Mouse (Mus musculus) small intestine, adult 2 months (tissue): ENCODE data around the gene Anks1. TPM values are rescaled to one million over a fixed set of nuclear protein-coding genes. Genes with fewer than 3 reads are reported as not detected.

Source experiments
- H3K27ac ChIP-seq: fragments of 200-500 bp; 2 replicates; pipeline ENCODE4 v1.5.1; 2012; ENCODE audit warnings: low read depth, low read length, control low read depth, inconsistent platforms; ENCODE audit not compliant: insufficient read depth
- H3K27me3 ChIP-seq: fragments of 200-500 bp; 2 replicates; pipeline ENCODE4 v1.6.1; 2012; ENCODE audit warnings: mild to moderate bottlenecking, moderate library complexity, low read length, inconsistent platforms; ENCODE audit not compliant: control insufficient read depth, insufficient read depth
- H3K36me3 ChIP-seq: fragments of 200-500 bp; 2 replicates; pipeline ENCODE4 v1.6.1; 2012; ENCODE audit warnings: mild to moderate bottlenecking, low read length, control low read depth, inconsistent platforms; ENCODE audit not compliant: control insufficient read depth, insufficient read depth
- H3K4me1 ChIP-seq: fragments of 200-500 bp; 2 replicates; pipeline ENCODE4 v1.6.1; 2012; ENCODE audit warnings: low read length, inconsistent platforms, mixed read lengths; ENCODE audit not compliant: control insufficient read depth, insufficient read depth, insufficient read length
- H3K4me3 ChIP-seq: fragments of 200-500 bp; 2 replicates; pipeline ENCODE4 v1.5.1; 2012; ENCODE audit warnings: low read depth, mild to moderate bottlenecking, control low read depth, inconsistent platforms, low read length, moderate library complexity
- CTCF ChIP-seq: fragments of 200-500 bp; IDR thresholded peaks from 2 replicates; pipeline ENCODE4 v1.5.1; 2012; ENCODE audit warnings: low read depth, mild to moderate bottlenecking, control low read depth, inconsistent platforms, low read length, moderate library complexity, mixed read lengths; ENCODE audit not compliant: insufficient replicate concordance, insufficient read length; ENCODE audit errors: extremely low read depth
- POLR2A ChIP-seq: fragments of 200-500 bp; IDR thresholded peaks from 2 replicates; pipeline ENCODE4 v1.6.1; 2012; ENCODE audit warnings: low read depth, mild to moderate bottlenecking, control low read depth, inconsistent platforms, low read length, moderate library complexity
- WGBS: fragments of 180-500 bp; shearing (Covaris S2); methylation state at CpG from one replicate; pipeline ENCODE4 v1.1.7; 2018; 5-methylcytosine and 5-hydroxymethylcytosine counted together
- polyA plus RNA-seq: library from polyadenylated mRNA; depleted of rRNA; stranded (reverse); fragments of >200 nt; gene quantifications from 2 replicates; pipeline ENCODE4 v1.2.3, GENCODE M21; 2012

Anks1 gene
- polyA plus RNA-seq, 1 experiment, result 28.2 TPM

DNA sequence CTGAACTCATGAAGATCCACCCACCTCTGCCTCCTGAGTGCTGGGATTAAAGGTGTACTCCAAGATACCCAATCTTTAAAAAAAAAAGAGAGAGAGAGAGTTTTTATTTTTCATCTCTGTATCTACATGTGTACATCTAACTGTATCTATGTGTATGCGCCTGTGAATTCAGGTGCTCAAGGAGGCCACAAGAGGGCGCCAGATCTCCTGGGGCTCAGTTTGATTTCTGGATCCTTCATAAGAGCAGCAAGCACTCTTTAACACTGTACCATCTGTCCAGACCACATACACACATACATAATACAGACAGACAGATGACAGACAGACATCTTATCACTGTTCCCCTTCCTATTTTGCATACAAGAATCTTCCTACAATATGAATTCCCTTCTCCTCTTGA lies 183.2 kb downstream of the Anks1 start:
- H3K27ac ChIP-seq, result no peak overlapping the region
- TF ChIP-seq POLR2A, result no peak
- TF ChIP-seq CTCF, result peak; percentile 49; the same call in 1 of the 2 replicates
- H3K4me3 ChIP-seq, result no peak overlapping the region
- no peaks in the 10 kb centered on the region for H3K36me3 ChIP-seq
- no peaks in the 10 kb centered on the region for H3K4me1 ChIP-seq
- WGBS, result 93% methylated on average over 2 of the region's 2 CpGs
- H3K27me3 ChIP-seq, result no peaks in the 10 kb centered on the region

DNA sequence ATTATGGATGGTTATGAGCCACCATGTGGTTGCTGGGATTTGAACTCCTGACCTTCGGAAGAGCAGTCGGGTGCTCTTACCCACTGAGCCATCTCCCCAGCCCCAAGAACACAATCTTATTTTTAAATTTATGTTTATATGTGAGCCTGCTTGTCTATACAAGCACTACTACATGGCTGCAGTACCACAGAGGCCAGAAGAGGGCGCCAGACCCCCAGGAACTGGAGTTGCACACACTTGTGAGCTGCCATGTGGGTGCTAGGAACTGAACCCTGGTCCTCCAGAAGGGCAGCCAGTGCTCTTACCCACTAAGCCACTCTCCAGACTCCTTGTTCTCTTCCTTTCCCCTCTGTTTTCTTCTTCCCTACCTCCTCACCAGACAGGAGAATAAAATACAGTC lies 184.7 kb downstream of the Anks1 start:
- Histone ChIP-seq H3K36me3 (no peaks in the 10 kb centered on the region), H3K27me3 (no peaks in the 10 kb centered on the region), H3K4me1 (no peaks in the 10 kb centered on the region), H3K27ac (no peak overlapping the region), H3K4me3 (no peak overlapping the region)
- TF ChIP-seq CTCF, result no peak
- 80% methylated on average over 3 of the region's 3 CpGs for WGBS

DNA sequence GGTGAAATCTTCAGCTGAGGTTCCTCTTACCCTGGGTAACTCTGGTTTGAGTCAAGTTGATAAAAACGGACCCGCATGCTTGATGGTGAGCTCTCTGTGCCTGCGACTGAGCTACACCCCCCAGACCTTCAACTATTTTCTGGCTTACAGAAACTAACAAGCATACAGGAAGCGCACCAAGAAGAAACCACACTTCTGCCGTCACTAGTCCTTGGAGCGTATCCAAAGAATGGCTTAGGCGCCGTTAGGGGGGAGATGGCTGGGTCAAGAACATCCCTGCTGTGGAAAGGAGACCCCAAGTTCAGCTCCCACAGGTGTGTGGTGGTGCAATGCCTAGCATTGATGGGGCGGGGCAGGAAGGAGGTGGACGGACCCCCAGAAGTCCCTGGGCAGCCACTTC lies 187.3 kb downstream of the Anks1 start:
- H3K4me1 ChIP-seq, result no peaks in the 10 kb centered on the region
- H3K4me3 ChIP-seq, result no peak overlapping the region
- 76% methylated on average over 10 of the region's 10 CpGs for whole genome bisulfite sequencing
- no peaks in the 10 kb centered on the region for H3K27me3 ChIP-seq
- H3K27ac ChIP-seq, result no peak overlapping the region
- no peaks in the 10 kb centered on the region for H3K36me3 ChIP-seq
- TF ChIP-seq CTCF (no peak), POLR2A (no peak)

DNA sequence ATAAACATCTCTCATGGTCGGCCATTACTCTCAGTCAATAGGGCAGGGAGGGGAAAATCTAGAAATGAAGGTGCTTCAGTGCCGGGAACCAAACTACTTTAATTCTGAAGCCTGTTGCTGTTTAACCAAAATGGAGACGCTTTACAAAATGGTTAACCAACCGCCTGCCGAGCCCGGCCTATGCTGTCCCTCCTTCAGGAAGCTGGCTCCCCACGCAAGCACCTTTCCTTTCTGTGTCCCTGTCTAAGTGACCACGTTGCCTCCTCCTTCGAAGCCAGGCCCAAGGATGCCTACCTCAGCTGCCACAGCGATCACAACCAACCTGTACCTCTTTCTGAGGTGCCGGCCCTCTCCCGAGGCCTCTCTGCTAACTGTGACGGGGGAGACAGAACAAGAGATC lies 188.2 kb downstream of the Anks1 start:
- Histone ChIP-seq H3K4me1 (no peaks in the 10 kb centered on the region), H3K27me3 (no peaks in the 10 kb centered on the region), H3K27ac (no peak overlapping the region), H3K36me3 (no peaks in the 10 kb centered on the region), H3K4me3 (no peak overlapping the region)
- TF ChIP-seq CTCF (no peak), POLR2A (no peak)
- WGBS, result 75% methylated on average over 13 of the region's 13 CpGs

DNA sequence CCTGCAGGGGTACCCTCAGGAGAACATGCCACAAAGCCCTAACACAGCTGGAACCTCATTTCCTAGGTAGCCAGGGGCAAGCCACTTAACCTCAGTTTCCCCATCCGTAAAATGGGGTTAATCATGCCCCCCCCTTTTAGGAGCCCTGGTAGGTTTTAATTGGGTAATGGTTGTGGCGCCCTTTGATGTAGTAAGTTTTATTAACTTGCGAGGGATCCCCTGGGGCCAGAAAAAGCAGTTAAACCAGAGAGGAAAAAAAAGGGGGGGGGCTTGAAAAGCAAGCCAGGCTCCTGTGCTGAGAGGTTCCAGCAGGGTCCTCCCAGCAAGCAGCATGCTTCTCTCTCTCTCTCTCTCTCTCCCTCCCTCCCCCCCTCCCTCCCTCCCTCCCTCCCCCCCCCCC lies 190.0 kb downstream of the Anks1 start:
- Histone ChIP-seq H3K27ac (no peak overlapping the region), H3K4me1 (no peaks in the 10 kb centered on the region), H3K27me3 (no peaks in the 10 kb centered on the region), H3K36me3 (no peaks in the 10 kb centered on the region), H3K4me3 (no peak overlapping the region)
- WGBS, result 61% methylated on average over 3 of the region's 3 CpGs
- TF ChIP-seq POLR2A (no peak), CTCF (no peak)

DNA sequence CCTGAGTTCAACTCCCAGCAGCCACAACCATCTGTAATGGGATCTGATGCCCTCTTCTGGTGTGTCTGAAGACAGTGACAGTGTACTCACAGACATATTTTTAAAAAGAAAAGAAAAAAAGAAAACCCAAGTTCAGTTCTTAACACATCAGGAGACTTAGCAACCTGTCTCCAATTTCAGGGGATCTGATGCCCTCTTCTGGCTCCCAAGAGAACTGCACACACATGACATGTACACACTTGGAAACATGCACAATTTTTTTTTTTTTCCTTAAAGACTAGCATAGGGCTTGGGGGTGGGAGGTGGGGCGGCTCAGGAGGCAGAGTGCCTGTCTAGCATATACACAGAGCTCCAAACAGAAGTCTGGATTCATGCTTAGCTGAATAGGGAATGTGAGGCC lies 191.6 kb downstream of the Anks1 start:
- H3K36me3 ChIP-seq, result no peaks in the 10 kb centered on the region
- no peaks in the 10 kb centered on the region for H3K4me1 ChIP-seq
- no peak overlapping the region for H3K27ac ChIP-seq
- 95% methylated on average over 1 of the region's 1 CpGs for WGBS
- no peak for TF ChIP-seq CTCF
- TF ChIP-seq POLR2A, result no peak
- H3K4me3 ChIP-seq, result no peak overlapping the region
- H3K27me3 ChIP-seq, result no peaks in the 10 kb centered on the region

DNA sequence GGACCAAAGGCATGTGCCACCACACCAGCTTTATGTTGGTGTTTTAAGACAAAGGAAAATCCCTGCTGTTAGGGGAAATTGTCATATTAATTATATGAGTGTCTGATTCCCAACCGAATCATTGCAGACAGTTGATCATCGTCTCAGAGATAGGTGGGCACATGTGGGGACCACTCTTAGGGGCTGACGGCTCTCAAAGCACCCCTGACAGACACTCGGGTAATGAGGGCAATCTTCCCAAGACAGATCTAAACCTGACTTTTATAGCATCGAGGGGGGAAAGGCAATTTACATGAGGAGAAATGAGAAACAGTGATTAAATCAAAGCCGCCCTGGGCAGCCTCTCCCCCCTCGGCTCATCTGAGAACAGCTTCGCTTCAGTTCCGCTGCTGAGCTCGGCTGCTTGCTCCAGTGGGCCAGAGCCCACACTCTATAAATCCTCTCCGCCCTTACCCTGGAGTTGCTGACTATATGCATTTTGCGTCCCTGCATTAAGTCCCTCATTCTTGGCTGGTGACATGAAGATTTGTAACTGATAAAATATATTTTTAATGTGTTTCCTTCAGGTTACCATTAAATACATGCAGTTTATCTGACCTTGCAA lies 192.3 kb downstream of the Anks1 start:
- WGBS, result 59% methylated on average over 12 of the region's 12 CpGs
- no peak overlapping the region for H3K4me3 ChIP-seq
- H3K27ac ChIP-seq, result no peak overlapping the region
- H3K36me3 ChIP-seq, result no peaks in the 10 kb centered on the region
- no peak for TF ChIP-seq CTCF
- TF ChIP-seq POLR2A, result no peak
- no peaks in the 10 kb centered on the region for H3K27me3 ChIP-seq
- H3K4me1 ChIP-seq, result no peaks in the 10 kb centered on the region
